Mouse (Mus musculus): Measurements from ENCODE around the gene Gm13278. TPM values are rescaled to one million over a fixed set of nuclear protein-coding genes. Genes with fewer than 3 reads are reported as not detected.
"Not testable (repeated sequence)": the region's sequence is repeated elsewhere in the genome, so short reads cannot be mapped to it uniquely, and the experiment has no call there.

Gene Gm13278
- total RNA-seq (2021): not detected
- long read RNA-seq, experiment 1: 0 reads
- long read RNA-seq, experiment 2: 0 reads

GRCm38 (mm10) chr4:88791250-88791649, at the start of gene Gm13278:
TSS of gene Gm13278 (plus strand) at chr4:88791550.
- DNase-seq (ENCODE audit: low spot score in 2 of 2): not testable (repeated sequence)

- no peak for DNase-seq (ENCODE audit: low spot score in 2 of 2)
Observed at GRCm38 (mm10) chr4:88742771-88743371, 48.5 kb upstream of the Gm13278 start.

- no peak for DNase-seq (ENCODE audit: low spot score in 2 of 2)
Observed at GRCm38 (mm10) chr4:88744207-88744606, 47.1 kb upstream of the Gm13278 start.

GRCm38 (mm10) chr4:88749926-88750325, 41.4 kb upstream of the Gm13278 start:
- DNase-seq (ENCODE audit: low spot score in 2 of 2): no peak

DNA sequence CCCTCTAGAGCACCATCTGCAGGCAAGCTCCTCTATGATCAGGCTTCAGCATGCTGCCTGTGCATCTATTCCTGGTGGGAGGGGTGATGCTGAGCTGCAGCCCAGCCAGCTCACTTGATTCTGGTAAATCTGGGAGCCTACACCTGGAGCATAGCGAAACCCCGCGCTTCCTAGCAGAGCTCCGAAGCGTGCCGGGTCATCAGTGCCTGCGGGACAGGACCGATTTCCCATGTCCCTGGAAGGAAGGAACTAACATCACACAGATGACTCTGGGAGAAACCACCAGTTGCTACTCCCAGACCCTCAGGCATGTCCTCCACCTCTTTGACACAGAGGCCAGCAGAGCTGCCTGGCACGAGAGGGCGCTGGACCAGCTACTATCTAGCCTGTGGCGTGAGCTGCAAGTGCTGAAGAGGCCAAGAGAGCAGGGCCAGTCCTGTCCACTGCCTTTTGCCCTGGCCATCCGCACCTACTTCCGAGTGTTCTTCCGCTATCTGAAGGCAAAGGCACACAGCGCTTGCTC, 36.5 kb upstream of the Gm13278 start, which contains the start of gene Gm13271:
TSS of gene Gm13271 (plus strand) at position 51 of the 523 bp plus-strand sequence.
- DNase-seq (ENCODE audit: low spot score in 2 of 2): peak; percentile 59 to 71

GRCm38 (mm10) chr4:88756581-88757513, 34.5 kb upstream of the Gm13278 start:
- not testable (repeated sequence) for DNase-seq (ENCODE audit: low spot score in 2 of 2)

- peak; percentile 73 to 82 for DNase-seq (ENCODE audit: low spot score in 2 of 2)
Observed at GRCm38 (mm10) chr4:88757628-88758031, 33.7 kb upstream of the Gm13278 start.

DNA sequence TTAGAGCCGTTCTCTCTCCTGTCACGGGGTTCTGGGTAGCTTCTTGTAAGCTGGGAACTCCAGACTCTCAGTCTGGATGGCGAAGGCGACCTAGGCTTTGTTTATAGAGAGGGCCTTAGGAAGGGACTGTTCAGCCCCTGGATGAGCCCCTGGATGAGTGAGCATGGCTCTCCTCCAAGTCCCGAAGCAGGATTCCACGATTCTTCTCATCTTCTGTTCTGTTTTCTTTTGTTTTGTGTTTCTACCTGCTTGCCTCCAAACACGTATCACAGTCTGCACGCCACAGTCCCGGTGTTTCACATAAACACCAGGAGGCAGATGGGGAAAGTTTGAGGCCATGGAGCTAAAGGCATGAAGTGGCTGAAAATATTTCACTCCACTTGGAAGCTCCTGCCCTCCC, 32.6 kb upstream of the Gm13278 start:
- DNase-seq (ENCODE audit: low spot score in 2 of 2): not testable (repeated sequence)

DNA sequence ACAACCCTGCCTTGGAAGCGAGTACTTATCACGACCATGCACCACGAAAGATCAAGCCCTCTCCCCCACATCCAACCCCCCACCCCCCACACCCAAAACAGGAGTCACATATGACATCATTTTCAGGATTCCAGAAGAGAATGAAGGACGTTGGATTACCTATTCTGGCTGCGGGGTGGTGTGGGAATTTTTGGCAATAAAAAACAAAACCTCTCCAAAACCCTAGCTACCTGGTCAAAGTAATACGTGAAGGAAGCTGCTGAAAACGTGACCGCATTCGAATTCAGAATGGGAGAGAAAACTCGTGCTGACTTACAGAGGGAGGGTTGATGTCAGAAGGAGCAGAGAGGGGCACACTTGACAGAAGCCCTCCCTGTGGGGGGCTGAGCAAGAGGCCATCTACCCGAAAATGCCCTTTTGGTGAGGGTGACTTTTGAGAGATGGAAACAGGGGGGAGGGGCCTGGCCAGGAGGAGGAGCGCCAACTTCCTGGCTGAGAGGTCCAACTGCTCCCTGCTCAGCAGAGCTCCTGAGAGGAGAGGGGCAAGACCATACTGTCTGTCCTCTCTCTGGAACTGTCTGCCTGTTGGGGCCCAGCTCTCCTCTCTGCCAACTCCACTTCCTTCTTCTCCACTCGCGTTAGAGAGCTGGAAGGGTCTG, 31.6 kb upstream of the Gm13278 start, which contains the start of gene Gm13283:
TSS of gene Gm13283 (plus strand) at position 510 of the 659 bp plus-strand sequence.
- peak in 1 of 2 experiments; percentile 22 for DNase-seq (ENCODE audit: low spot score in 2 of 2)

DNA sequence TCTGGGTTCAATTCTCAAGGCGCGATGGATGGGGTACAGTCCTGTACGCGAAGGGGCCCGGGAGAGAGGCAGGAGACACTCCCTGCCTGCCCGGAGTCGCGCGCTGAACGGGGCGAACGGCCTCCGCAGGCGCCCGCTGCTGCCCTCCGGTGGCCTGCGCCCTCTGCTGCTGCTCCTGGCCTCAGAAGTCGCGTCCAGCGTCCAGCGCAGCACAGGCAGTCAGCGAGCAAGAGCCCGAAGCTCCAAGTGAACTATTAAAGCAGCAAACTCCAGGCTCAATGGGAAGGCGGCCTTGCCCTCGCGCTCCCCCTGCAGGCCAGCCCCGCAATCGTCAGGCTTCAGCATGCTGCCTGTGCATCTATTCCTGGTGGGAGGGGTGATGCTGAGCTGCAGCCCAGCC, 30.9 kb upstream of the Gm13278 start:
- peak in 1 of 2 experiments; percentile 34 for DNase-seq (ENCODE audit: low spot score in 2 of 2)

DNA sequence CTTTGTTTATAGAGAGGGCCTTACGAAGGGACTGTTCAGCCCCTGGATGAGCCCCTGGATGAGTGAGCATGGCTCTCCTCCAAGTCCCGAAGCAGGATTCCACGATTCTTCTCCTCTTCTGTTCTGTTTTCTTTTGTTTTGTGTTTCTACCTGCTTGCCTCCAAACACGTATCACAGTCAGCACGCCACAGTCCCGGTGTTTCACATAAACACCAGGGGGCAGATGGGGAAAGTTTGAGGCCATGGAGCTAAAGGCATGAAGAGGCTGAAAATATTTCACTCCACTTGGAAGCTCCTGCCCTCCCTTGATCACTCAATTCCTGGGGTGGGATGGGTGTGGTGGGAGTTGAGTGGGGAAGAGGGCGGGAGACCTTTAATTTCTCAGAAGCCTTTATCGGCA, 29.6 kb upstream of the Gm13278 start:
- DNase-seq (ENCODE audit: low spot score in 2 of 2): peak; percentile 62 to 76

DNA sequence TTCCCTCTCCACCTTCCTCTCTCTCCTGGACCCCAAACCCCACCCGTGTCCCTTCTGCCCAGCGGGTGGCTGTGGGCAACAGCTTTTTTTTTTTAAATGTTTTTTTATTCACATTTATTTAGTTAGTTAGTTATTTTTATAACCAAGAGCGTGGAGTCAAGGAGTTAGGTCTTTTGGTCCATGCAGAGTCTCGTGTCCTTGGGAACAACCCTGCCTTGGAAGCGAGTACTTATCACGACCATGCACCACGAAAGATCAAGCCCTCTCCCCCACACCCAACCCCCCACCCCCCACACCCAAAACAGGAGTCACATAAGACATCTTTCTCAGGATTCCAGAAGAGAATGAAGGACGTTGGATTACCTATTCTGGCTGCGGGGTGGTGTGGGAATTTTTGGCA, 29.0 kb upstream of the Gm13278 start:
- peak in 1 of 2 experiments; percentile 16 for DNase-seq (ENCODE audit: low spot score in 2 of 2)

DNA sequence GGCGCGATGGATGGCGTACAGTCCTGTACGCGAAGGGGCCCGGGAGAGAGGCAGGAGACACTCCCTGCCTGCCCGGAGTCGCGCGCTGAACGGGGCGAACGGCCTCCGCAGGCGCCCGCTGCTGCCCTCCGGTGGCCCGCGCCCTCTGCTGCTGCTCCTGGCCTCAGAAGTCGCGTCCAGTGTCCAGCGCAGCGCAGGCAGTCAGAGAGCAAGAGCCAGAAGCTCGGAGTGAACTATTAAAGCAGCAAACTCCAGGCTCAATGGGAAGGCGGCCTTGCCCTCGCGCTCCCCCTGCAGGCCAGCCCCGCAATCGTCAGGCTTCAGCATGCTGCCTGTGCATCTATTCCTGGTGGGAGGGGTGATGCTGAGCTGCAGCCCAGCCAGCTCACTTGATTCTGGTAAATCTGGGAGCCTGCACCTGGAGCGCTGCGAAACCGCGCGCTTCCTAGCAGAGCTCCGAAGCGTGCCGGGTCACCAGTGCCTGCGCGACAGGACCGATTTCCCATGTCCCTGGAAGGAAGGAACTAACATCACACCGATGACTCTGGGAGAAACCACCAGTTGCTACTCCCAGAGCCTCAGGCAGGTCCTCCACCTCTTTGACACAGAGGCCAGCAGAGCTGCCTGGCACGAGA, 27.8 kb upstream of the Gm13278 start:
- DNase-seq (ENCODE audit: low spot score in 2 of 2): peak in 1 of 2 experiments; percentile 18

- DNase-seq (ENCODE audit: low spot score in 2 of 2): not testable (repeated sequence)
Observed at GRCm38 (mm10) chr4:88773534-88773933, 17.8 kb upstream of the Gm13278 start, which contains the start of gene Gm13290. TSS of gene Gm13290 (plus strand) at chr4:88773834.

GRCm38 (mm10) chr4:88776622-88777021, 14.7 kb upstream of the Gm13278 start, which contains the start of gene Gm13289:
TSS of gene Gm13289 (plus strand) at chr4:88776922.
- not testable (repeated sequence) for DNase-seq (ENCODE audit: low spot score in 2 of 2)

DNA sequence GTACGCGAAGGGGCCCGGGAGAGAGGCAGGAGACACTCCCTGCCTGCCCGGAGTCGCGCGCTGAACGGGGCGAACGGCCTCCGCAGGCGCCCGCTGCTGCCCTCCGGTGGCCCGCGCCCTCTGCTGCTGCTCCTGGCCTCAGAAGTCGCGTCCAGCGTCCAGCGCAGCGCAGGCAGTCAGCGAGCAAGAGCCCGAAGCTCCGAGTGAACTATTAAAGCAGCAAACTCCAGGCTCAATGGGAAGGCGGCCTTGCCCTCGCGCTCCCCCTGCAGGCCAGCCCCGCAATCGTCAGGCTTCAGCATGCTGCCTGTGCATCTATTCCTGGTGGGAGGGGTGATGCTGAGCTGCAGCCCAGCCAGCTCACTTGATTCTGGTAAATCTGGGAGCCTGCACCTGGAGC, 11.8 kb upstream of the Gm13278 start, which contains the start of gene Gm13272:
TSS of gene Gm13272 (plus strand) at position 301 of the 400 bp plus-strand sequence.
- not testable (repeated sequence) for DNase-seq (ENCODE audit: low spot score in 2 of 2)

DNA sequence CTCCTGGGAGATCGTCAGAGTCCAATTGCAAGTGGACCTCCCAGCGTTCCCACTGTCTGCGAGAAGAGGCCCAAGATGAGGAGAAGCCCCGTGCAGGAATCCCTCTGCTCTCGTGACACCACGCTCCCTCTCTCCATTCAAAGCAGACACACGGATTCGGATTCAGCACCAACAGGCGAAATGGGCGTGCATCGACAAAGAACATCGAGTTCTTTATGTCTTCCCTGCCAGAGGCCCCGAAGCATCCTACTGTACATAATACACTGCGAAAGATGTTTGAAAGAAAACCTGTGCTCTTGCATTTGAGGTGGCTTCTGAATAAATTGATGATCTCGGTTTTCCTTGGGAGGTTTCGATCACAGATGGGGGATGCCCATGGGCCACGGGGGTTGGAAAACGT, 11.0 kb upstream of the Gm13278 start:
- DNase-seq (ENCODE audit: low spot score in 2 of 2): not testable (repeated sequence)

DNA sequence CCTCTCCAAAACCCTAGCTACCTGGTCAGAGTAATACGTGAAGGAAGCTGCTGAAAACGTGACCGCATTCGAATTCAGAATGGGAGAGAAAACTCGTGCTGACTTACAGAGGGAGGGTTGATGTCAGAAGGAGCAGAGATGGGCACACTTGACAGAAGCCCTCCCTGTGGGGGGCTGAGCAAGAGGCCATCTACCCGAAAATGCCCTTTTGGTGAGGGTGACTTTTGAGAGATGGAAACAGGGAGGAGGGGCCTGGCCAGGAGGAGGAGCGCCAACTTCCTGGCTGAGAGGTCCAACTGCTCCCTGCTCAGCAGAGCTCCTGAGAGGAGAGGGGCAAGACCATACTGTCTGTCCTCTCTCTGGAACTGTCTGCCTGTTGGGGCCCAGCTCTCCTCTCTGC, 9.5 kb upstream of the Gm13278 start, which contains the start of gene Ifnz:
TSS of gene Ifnz (plus strand) at position 301 of the 400 bp plus-strand sequence.
- not testable (repeated sequence) for DNase-seq (ENCODE audit: low spot score in 2 of 2)

DNA sequence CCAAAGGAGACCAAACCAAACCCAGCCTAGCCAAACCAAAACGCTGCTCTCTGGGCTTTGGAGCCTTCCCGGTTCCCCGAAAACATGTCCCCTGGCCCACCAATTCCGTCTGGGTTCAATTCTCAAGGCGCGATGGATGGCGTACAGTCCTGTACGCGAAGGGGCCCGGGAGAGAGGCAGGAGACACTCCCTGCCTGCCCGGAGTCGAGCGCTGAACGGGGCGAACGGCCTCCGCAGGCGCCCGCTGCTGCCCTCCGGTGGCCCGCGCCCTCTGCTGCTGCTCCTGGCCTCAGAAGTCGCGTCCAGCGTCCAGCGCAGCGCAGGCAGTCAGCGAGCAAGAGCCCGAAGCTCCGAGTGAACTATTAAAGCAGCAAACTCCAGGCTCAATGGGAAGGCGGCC, 9.0 kb upstream of the Gm13278 start:
- not testable (repeated sequence) for DNase-seq (ENCODE audit: low spot score in 2 of 2)

- not testable (repeated sequence) for DNase-seq (ENCODE audit: low spot score in 2 of 2)
Observed at GRCm38 (mm10) chr4:88785409-88785808, 5.9 kb upstream of the Gm13278 start, which contains the start of gene Gm13276. TSS of gene Gm13276 (plus strand) at chr4:88785709.

All from adrenal gland, postnatal 4 days (tissue).